Mouse (Mus musculus): ENCODE data around the gene Dbr1. TPM values are rescaled to one million over a fixed set of nuclear protein-coding genes. Genes with fewer than 3 reads are reported as not detected.
"Not testable (repeated sequence)": the region's sequence is repeated elsewhere in the genome, so short reads cannot be mapped to it uniquely, and the experiment has no call there.

Dbr1 gene
- polyA plus RNA-seq, 1 experiment = 10.8 TPM

GRCm38 (mm10) chr9:99559557-99559904 is 16.1 kb upstream of the Dbr1 start:
- Histone ChIP-seq H3K27ac (ENCODE audit: insufficient read depth, low read length) (no peak overlapping the region), H3K4me3 (ENCODE audit: insufficient read depth, low read length) (no peak overlapping the region), H3K4me1 (ENCODE audit: control insufficient read depth, insufficient read depth, low read length) (no peaks in the 10 kb centered on the region)
- TF ChIP-seq CTCF (IDR thresholded peaks at IDR 0.05; ENCODE audit: extremely low read depth, insufficient read depth, low read length) (no peak), POLR2A (IDR thresholded peaks at IDR 0.05; ENCODE audit: extremely low read depth, insufficient read depth, low read length) (no peak)

GRCm38 (mm10) chr9:99560389-99560788 is 15.2 kb upstream of the Dbr1 start:
- no peak overlapping the region for H3K4me3 ChIP-seq (ENCODE audit: insufficient read depth, low read length)
- H3K27ac ChIP-seq (ENCODE audit: insufficient read depth, low read length) = no peak overlapping the region
- TF ChIP-seq POLR2A (IDR thresholded peaks at IDR 0.05; ENCODE audit: extremely low read depth, insufficient read depth, low read length) (no peak), CTCF (IDR thresholded peaks at IDR 0.05; ENCODE audit: extremely low read depth, insufficient read depth, low read length) (no peak)
- H3K4me1 ChIP-seq (ENCODE audit: control insufficient read depth, insufficient read depth, low read length) = no peaks in the 10 kb centered on the region

- Histone ChIP-seq H3K4me1 (ENCODE audit: control insufficient read depth, insufficient read depth, low read length) (peaks cover 4% of the 10 kb centered on the region; the same call in 1 of the 2 replicates), H3K4me3 (ENCODE audit: insufficient read depth, low read length) (no peak overlapping the region), H3K27ac (ENCODE audit: insufficient read depth, low read length) (no peak overlapping the region)
- no peak for TF ChIP-seq POLR2A (IDR thresholded peaks at IDR 0.05; ENCODE audit: extremely low read depth, insufficient read depth, low read length)
- TF ChIP-seq CTCF (IDR thresholded peaks at IDR 0.05; ENCODE audit: extremely low read depth, insufficient read depth, low read length) = no peak
Observed at GRCm38 (mm10) chr9:99563714-99564113, 11.9 kb upstream of the Dbr1 start.

GRCm38 (mm10) chr9:99568023-99568346 is 7.6 kb upstream of the Dbr1 start:
- TF ChIP-seq CTCF (IDR thresholded peaks at IDR 0.05; ENCODE audit: extremely low read depth, insufficient read depth, low read length) = no peak
- TF ChIP-seq POLR2A (IDR thresholded peaks at IDR 0.05; ENCODE audit: extremely low read depth, insufficient read depth, low read length) = no peak

GRCm38 (mm10) chr9:99568347-99569070 is 7.1 kb upstream of the Dbr1 start, which contains the start of gene Armc8:
TSS of gene Armc8 (minus strand) at chr9:99568899.
- H3K4me1 ChIP-seq (ENCODE audit: control insufficient read depth, insufficient read depth, low read length) = peaks cover 4% of the 10 kb centered on the region; the same call in 1 of the 2 replicates
- TF ChIP-seq POLR2A (IDR thresholded peaks at IDR 0.05; ENCODE audit: extremely low read depth, insufficient read depth, low read length) (peak; percentile 82), CTCF (IDR thresholded peaks at IDR 0.05; ENCODE audit: extremely low read depth, insufficient read depth, low read length) (no peak)
- peak within 1 kb of the TSS; percentile 93 for H3K4me3 ChIP-seq (ENCODE audit: insufficient read depth, low read length)
- peak within 1 kb of the TSS; percentile 99 for H3K27ac ChIP-seq (ENCODE audit: insufficient read depth, low read length)

More at GRCm38 (mm10) chr9:99568023-99568346, 7.6 kb upstream of the Dbr1 start:
- no peak overlapping the region for H3K27ac ChIP-seq (ENCODE audit: insufficient read depth, low read length)
- peak overlapping the region; percentile 93 for H3K4me3 ChIP-seq (ENCODE audit: insufficient read depth, low read length)
- H3K4me1 ChIP-seq (ENCODE audit: control insufficient read depth, insufficient read depth, low read length) = peaks cover 4% of the 10 kb centered on the region; the same call in 1 of the 2 replicates

GRCm38 (mm10) chr9:99569071-99569397 is 6.6 kb upstream of the Dbr1 start:
- Histone ChIP-seq H3K4me3 (ENCODE audit: insufficient read depth, low read length) (peak overlapping the region; percentile 93), H3K27ac (ENCODE audit: insufficient read depth, low read length) (no peak overlapping the region), H3K4me1 (ENCODE audit: control insufficient read depth, insufficient read depth, low read length) (peaks cover 4% of the 10 kb centered on the region; the same call in 1 of the 2 replicates)
- no peak for TF ChIP-seq CTCF (IDR thresholded peaks at IDR 0.05; ENCODE audit: extremely low read depth, insufficient read depth, low read length)
- TF ChIP-seq POLR2A (IDR thresholded peaks at IDR 0.05; ENCODE audit: extremely low read depth, insufficient read depth, low read length) = no peak

GRCm38 (mm10) chr9:99580655-99581054 is 5.1 kb downstream of the Dbr1 start:
- TF ChIP-seq POLR2A (IDR thresholded peaks at IDR 0.05; ENCODE audit: extremely low read depth, insufficient read depth, low read length) (no peak), CTCF (IDR thresholded peaks at IDR 0.05; ENCODE audit: extremely low read depth, insufficient read depth, low read length) (peak; percentile 53)

GRCm38 (mm10) chr9:99587505-99588202 is 12.1 kb downstream of the Dbr1 start:
- H3K4me3 ChIP-seq (ENCODE audit: insufficient read depth, low read length) = no peak overlapping the region
- TF ChIP-seq POLR2A (IDR thresholded peaks at IDR 0.05; ENCODE audit: extremely low read depth, insufficient read depth, low read length) (no peak), CTCF (IDR thresholded peaks at IDR 0.05; ENCODE audit: extremely low read depth, insufficient read depth, low read length) (peak; percentile 82)
- no peak overlapping the region for H3K27ac ChIP-seq (ENCODE audit: insufficient read depth, low read length)
- H3K4me1 ChIP-seq (ENCODE audit: control insufficient read depth, insufficient read depth, low read length) = no peaks in the 10 kb centered on the region

More at GRCm38 (mm10) chr9:99580655-99581054, 5.1 kb downstream of the Dbr1 start:
- H3K4me3 ChIP-seq (ENCODE audit: insufficient read depth, low read length) = no peak overlapping the region
- no peak overlapping the region for H3K27ac ChIP-seq (ENCODE audit: insufficient read depth, low read length)
- no peaks in the 10 kb centered on the region; the same call in 1 of the 2 replicates for H3K4me1 ChIP-seq (ENCODE audit: control insufficient read depth, insufficient read depth, low read length)

GRCm38 (mm10) chr9:99591144-99591543 is 15.5 kb downstream of the Dbr1 start:
- TF ChIP-seq CTCF (IDR thresholded peaks at IDR 0.05; ENCODE audit: extremely low read depth, insufficient read depth, low read length) = no peak
- TF ChIP-seq POLR2A (IDR thresholded peaks at IDR 0.05; ENCODE audit: extremely low read depth, insufficient read depth, low read length) = no peak

GRCm38 (mm10) chr9:99599127-99599526 is 23.5 kb downstream of the Dbr1 start:
- not testable (repeated sequence) for H3K4me3 ChIP-seq (ENCODE audit: insufficient read depth, low read length); H3K27ac ChIP-seq (ENCODE audit: insufficient read depth, low read length); H3K4me1 ChIP-seq (ENCODE audit: control insufficient read depth, insufficient read depth, low read length)

More at GRCm38 (mm10) chr9:99591144-99591543, 15.5 kb downstream of the Dbr1 start:
- Histone ChIP-seq H3K4me1 (ENCODE audit: control insufficient read depth, insufficient read depth, low read length) (no peaks in the 10 kb centered on the region), H3K4me3 (ENCODE audit: insufficient read depth, low read length) (no peak overlapping the region), H3K27ac (ENCODE audit: insufficient read depth, low read length) (no peak overlapping the region)
